Mouse (Mus musculus): ENCODE measurements around the gene Dab1. TPM values are rescaled to one million over a fixed set of nuclear protein-coding genes. Genes with fewer than 3 reads are reported as not detected.
A peak's percentile ranks its signal among the peaks of the same experiment; 100 is the strongest.

Gene Dab1
- total RNA-seq, 2 experiments from 2014 or later = 132 to 158 TPM

DNA sequence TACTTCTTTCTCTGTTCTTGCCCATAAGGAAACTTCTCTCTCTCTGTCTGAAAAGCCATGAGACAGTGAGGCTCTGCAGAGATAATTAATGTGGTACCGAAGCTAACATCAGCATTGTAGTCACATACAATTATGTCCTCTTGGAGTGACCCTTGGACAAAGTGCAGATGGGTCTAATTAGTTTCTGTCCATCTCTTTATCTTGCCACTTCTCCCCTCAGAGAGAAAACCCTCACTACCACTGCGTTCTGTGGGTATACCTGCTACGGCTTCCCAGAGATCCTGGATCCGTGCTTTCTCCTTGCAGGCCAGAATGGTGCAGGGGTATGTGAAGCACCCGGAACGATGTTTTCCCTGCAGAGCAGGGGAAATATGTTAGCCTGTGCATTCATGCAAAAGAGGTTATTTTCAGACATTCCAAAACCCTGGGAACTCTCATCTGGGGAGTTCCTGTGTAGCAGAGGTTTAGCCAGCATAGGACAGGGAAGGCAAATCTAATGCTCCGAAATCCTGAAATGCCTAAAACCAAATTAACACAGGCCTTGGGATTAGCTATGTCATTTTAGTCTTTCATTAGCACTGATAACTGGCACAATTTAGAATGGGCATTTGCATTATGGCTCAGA, 812.2 kb downstream of the Dab1 start:
- DNase-seq (ENCODE audit: extremely low spot score in 1 of 2, low spot score in 1 of 2) = no peak

DNA sequence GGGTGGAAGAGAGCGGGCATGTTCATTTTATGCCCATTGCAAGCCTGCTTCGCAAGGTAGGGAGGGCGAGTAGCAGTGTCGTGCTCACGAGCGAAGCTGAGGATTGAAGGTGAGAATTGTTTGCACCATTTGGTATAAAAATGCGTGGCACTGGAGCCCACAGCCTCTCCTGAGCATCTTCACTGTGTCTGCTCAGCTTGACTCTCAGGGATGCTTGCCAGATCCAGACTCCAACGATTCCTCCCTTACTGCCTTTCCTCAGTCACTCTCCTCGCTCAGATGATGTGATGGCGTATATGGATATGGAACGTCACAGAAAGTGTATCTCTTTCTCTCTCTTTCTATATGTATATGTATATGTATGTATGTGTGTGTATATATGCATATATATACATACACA, 813.0 kb downstream of the Dab1 start:
- DNase-seq (ENCODE audit: extremely low spot score in 1 of 2, low spot score in 1 of 2) = no peak

DNA sequence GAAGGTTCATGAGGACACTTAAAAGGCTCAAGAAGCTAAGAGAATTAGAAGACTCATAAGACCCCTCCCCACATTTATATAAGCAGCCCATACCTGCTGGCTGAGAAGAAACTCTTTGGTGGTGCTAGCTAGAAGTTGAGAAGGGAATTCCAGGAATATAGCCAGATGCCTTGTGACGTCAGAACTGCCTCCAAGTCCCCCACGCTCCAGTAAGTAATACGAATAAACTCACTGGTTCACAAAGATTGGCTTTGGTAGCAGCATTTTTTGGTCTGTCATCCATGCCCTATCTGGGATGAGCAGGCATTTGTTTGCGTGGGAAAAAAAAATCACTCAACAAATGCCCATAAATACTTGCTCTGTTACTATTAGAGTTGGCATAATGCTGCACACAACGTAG, 816.6 kb downstream of the Dab1 start:
- DNase-seq (ENCODE audit: extremely low spot score in 1 of 2, low spot score in 1 of 2) = no peak

DNA sequence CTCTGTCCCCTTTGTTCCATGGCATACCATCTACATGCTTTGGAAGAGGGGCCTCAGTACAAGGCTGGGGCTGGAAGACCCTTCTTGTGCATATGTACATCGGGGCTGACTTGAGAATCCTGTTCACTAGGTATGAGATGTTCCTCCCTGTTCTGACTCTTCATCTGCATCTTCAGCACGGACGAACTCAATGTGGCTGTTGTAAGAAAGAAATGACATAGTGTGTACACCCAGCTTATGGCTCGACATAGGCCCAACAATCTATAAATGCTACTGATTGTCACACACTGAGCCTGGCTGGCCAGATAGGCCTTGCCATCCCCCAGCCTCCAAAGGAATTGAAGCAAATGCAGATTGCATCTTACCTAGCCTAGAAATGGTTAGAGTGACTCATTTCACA, 817.3 kb downstream of the Dab1 start:
- no peak for DNase-seq (ENCODE audit: extremely low spot score in 1 of 2, low spot score in 1 of 2)

DNA sequence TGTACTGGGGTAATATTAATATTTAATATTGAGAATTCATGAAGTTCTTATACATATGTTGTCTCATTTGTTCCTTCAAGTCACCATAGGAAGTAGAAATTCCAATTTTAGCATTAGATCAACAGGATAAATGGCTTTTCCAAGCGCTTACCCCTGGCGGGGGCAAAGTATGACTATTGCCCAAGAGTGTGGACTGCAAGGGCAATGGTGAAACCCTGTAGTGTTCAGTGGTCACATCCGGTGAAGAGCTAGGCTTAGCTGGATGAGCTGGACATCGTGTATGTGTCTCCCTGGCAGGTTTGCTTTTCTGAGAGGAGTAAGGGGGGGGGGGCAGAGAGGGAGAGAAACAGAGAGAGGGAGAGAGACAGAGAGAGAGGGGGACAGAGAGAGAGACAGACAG, 819.6 kb downstream of the Dab1 start:
- DNase-seq (ENCODE audit: extremely low spot score in 1 of 2, low spot score in 1 of 2) = no peak

DNA sequence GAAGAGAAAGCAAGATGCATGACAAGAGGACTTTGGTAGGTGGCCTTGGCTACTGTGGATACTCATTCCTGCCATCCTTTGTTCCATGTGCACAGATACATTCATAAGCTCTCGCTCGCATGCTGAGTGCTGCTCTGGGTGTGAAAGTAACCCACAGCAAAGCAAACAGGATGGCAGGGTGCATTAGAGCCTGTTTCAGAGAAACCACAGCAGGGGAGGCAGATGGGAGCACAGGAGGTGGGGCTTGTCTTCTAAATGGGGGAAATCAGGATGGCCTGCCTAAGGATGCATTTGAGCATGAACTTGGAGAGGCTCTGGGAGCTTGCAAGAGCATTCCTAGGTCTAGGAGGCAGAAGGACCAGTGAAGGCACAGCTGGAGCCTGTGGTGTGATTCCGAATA, 820.5 kb downstream of the Dab1 start:
- DNase-seq (ENCODE audit: extremely low spot score in 1 of 2, low spot score in 1 of 2) = peak; percentile 59 to 64

DNA sequence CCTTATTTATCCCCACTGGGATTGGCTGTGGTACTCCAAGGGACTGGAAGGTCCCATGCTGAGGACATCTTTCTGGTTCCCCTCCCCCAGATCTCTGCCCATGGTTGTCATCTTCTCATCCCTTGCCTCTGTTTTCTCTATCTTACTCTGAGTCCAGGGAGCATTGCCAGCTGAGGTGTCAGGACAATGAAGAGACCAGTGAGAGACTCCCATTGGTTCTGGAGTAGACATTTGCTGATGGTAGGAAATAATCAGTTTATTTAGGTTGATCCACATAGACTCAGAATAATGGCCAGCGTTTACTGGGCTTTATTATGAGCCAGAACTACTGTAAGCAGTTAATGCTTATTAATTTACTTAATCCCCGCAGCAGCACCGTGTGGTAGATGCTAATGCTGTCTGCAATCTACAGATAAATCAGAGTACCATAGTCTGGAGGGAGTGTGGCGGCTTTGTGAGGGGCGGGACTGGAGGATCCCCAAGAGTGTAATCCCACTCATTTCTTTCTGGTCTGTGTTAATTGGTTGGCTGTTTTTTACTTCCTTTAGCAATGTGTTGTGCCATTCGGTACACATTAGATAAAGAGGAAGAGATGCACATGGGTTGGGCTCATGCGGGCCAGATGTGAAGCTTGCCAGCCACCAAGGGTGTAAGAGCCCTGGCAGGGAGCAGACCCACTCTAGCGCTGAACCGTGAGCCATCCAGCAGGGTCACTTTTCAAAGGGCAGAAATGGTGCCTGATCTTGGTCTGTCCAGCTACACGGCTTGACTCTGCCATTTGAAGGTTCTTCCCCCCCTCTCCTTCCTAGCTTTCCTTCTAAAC, 824.0 kb downstream of the Dab1 start:
- no peak for DNase-seq (ENCODE audit: extremely low spot score in 1 of 2, low spot score in 1 of 2)

DNA sequence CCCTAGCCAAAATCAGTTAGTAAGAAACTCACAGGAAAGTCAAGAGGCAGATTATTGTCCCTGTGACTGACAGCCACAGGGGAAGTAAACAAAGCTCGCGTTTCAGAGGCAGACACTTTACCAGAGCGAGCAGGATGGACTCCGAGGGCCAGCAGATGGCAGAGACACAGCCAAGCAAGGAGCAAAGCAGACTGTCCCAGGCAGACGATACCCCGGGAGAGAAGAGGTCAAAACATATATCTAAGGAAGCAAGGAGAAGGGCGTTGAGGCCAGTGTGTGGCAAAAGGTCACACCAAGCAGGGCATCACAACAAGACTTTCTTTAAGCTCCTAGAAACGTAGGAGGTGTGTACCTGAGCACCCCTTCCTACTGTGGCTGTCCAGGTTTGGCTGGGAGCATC, 824.6 kb downstream of the Dab1 start:
- no peak for DNase-seq (ENCODE audit: extremely low spot score in 1 of 2, low spot score in 1 of 2)

DNA sequence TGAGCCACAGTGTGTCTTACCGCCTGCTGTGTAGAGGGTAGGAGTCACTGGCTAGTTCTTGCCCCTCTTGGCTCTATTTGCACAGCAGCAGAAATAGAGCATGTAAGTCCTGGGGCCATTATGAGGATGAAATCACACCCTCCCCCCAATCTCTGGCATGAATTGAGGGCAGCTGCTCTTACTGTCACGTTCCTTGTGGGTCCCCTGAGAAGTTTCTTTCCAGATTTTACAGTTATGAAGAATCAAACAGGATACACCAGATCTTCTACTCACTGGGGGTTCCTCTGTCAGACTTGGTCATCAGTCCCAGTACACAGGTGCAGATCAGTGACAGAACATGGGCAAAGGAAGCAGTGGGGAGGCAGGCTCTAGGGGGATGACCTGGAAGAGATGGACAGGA, 825.8 kb downstream of the Dab1 start:
- no peak for DNase-seq (ENCODE audit: extremely low spot score in 1 of 2, low spot score in 1 of 2)

DNA sequence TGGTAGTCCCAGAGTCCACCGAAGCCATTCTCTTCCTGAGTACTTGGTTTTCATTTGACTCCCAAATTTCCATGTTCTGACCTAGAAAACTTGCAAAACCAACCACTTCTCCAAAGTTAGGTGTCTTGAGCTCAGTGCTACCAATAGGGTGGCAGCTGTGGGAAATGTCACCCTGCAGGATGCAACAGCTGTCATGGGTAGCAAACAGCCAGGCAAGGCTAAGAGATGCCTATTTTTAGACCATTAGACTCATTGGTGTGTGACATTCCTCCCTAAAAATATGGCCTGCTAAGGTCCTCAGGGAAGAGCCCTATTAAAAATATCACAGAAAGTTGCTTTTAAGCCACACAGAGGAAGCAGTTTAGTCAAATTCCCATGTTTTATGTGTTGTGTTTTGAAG, 829.0 kb downstream of the Dab1 start:
- DNase-seq (ENCODE audit: extremely low spot score in 1 of 2, low spot score in 1 of 2) = no peak

DNA sequence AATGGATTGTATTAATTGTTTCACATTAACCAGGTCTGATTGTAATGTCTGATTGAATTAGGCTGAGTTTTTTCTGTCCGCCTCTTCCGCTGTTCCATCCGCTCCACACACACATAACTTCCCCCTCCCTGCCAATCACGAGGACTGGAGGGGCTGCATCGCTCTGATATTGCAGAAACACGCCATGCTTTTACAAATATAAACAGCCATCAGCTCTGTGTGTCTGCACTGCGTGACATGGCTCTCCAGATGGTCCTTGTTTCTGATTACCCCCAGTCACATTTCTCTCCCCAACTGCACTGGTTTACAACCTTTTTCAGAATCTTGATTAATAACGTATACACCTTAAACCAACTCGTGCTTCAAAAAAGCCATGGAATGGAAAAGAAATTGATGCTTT, 831.5 kb downstream of the Dab1 start:
- DNase-seq (ENCODE audit: extremely low spot score in 1 of 2, low spot score in 1 of 2) = no peak

DNA sequence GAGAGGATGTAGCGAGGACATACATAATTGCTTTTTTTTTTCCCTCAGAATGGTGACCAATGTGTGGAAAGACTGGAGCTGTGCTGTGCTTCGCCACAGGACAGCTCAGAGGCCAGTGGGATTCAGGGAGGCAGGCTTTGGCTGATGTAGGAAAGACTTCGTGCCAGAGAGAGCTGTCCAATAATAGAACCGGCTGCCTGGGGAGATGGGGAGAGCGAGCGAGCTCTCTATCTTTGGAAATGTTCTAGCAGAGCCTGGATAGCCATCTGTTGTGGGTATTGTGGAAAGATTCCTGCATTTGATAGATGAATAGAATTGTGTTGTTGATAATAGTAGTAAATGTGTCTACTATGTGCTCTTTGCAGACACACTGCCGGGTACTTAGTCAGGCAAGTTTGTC, 833.4 kb downstream of the Dab1 start:
- peak in 1 of 2 experiments; percentile 26 for DNase-seq (ENCODE audit: extremely low spot score in 1 of 2, low spot score in 1 of 2)

DNA sequence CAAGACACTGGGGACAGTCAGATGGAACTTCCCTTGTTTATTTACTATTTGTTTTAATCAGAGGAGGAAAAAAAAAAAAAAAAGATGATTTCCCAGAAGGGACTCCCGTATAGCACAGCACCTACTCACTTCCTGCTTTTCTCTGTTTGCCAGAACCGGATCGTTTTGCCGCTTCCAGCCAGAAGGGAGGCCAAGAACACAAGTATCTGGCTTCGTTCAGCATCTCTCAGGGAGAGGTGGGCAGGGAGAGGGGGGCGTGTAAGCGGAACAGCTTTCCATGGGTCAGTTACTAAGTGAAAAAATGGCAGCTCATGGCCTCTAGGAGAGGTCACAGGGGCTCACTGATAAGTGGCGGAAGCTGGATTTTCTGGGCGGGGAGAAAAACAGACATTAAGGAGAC, 836.0 kb downstream of the Dab1 start:
- DNase-seq (ENCODE audit: extremely low spot score in 1 of 2, low spot score in 1 of 2) = no peak

DNA sequence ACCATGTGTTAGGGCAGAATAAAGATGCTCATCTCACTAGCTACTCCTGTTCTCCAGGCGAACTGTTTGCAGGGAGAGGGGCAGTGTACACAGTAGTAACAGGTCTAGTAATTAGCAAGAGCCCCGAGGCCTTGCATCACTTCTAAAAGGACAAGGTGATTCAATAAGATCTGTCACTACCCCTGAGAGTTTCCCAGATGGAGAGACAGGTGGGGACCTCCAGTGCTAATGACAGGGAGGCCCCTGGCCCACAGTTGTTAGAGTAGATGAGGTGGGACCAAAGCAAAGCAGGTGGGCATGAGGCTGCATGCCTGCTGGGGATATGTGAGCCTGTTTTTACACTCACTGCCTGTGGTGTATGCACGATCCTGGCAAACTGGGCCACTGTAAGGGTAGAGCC, 836.6 kb downstream of the Dab1 start:
- no peak for DNase-seq (ENCODE audit: extremely low spot score in 1 of 2, low spot score in 1 of 2)

DNA sequence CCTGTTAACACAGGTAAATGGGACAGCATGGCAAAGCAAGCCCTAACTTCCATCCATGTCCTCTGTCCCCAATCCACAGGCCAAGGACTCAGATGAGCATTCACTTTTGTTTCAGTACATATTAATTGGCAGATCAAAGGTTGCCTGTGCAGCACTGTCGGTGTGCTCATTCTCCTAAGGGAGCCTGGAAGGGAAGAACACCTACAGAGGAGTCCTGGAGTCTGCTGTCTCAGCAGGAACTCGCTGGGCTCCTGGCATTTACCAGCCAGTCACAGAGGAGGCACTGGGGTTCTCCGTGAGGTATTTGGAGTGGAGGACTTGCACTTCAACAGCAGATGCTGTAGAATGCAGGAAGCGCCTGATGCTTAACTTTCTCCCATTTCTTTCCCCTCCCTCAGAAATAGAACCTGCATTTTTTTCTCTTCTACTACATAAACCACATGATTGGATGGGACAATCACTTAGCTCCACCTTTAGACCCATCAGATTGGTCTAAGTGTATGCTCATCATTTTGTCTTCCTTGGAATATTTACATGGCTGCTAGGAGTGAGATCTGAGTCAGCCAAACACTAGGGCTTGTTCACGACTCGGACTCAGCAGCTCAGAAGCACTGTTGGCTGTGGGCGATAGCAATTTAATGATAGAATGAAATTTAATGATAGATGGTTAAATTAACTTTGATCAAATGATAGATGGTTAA, 837.2 kb downstream of the Dab1 start:
- no peak for DNase-seq (ENCODE audit: extremely low spot score in 1 of 2, low spot score in 1 of 2)

DNA sequence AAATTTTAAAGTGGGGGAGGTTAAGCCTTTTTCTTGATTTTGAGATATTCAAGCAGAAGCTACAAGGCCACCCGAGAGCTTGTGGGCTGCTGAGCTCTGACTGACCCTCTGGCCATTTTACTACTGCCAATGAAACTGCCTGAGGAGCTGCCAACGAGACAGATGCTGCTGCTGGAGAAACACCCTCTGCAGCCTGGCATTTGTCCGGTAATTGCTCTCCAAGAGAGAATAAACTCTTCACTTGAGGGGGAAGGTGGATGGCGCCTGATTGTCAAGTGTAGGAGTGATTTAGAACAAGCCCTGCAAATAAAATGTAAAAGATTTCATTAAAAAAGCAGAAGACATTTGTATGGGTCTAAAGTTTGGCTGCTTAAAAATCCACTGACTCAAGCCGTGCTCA, 839.6 kb downstream of the Dab1 start:
- peak in 1 of 2 experiments; percentile 31 for DNase-seq (ENCODE audit: extremely low spot score in 1 of 2, low spot score in 1 of 2)

DNA sequence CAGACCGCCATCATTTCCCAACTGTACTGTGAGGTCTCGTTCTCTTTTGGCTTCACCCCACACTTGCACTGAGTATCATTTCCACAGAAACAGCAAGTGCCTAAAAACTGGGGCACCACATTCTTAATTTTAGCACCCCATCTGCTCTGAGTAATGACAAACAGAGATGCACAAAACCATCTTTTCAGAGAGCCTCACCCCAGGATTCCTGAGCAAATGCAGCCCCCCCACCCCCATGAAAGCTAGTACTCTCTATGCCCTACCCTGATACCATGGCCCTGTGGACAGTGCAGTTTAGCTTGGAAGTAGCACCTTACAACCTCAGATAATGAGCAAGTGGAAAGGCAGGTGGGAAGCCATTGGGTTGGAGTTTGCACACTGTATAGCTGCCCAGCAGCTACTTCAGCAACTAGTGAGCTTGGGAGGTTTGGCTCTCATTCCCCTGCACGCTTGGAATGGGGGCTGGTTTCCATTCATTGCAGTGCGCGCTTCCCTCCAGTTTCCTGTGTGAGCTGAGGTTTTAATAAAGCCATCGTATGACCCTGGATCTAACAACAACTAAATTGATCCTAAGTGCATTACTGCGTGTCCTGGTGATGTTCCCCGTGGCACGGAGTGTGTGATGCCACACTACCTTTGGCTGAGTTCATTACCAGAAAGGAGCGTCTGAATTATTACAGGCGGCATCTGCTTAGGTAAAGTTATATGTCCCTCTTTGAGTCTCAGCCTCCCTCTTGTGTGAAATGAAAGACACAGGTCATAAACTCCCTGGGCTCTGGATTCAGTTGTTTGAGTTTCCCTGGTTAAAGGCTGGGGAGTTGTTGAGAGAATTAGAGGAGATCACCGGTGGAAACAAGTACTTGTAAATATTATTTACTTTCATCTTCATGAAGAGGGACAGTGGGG, 842.2 kb downstream of the Dab1 start:
- DNase-seq (ENCODE audit: extremely low spot score in 1 of 2, low spot score in 1 of 2) = no peak

DNA sequence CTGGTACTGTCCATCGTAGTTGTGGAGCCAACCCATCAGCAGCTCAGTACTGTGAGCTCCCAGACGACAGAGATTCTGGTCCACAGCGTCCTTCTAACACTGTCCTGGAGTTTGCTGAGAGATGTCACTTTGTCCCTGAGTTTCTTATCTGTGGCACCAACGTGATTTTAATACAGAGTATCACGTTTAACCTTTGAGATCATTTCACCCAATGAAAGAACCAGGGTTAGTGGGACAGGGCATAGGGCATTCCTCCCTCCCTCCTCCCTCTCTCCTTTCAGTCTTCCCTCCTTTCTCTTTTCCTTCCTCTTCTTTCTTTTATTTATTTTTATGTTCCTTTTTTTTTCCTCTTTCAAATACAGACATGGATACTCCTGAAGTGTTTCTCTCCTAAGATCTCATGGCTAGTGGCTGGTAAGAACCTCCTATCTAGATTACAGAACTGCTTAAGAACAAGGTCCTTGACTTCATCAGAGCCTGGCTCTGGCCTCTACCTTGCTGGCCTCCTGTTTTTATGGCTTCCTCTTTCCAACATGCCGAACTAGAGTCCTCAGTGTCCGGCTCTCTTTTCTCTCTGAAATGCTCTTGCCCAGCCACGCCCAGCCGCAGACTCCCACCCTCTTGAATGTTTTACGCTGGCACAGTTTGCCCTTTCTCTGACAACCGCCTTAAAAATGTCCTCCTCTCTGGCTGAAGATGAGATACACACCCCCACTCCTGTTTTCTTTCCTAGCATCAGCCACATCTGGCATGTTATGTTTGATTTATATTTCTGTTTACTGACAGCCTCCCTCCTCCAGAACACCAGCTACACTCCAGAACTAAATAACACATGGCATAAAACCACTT, 844.0 kb downstream of the Dab1 start:
- DNase-seq (ENCODE audit: extremely low spot score in 1 of 2, low spot score in 1 of 2) = no peak

DNA sequence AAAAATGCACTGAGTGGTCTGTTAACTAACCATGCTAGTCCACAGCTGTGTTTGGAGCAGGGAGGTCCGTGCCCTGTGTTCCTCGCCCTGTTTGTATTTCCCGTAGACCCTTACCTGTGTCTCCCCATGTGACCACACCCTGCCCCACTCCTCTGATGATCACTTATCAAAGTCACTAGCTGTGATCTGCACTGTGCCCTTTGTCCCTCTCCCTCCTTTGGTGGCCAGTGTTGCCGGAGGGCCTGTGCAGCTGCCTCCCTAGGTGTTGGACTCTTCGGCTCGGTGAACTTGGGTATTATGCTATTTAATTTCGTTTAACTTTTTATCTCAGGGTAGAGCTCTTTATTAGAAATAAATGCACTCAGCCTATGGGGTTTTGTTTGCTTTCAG, 844.6 kb downstream of the Dab1 start:
- no peak for DNase-seq (ENCODE audit: extremely low spot score in 1 of 2, low spot score in 1 of 2)

DNA sequence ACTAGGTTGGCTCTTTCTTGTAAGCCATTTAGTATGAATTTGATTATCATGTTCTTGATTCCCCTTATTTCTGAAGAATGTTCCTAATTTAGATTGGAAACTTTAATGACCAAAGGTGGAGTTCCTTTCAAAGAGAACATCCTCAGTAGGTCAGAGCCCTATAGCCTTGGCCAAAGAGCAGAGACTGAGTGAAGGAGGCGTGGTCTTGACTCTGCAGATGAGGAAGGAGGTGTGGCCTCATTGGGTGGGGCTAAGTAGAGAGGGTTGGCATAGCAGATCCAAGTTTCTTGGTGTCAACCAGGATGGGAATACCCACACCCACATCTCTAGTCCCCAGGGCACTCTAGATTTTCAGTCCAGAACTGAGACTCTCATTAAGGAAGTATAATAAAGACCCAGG, 846.4 kb downstream of the Dab1 start:
- DNase-seq (ENCODE audit: extremely low spot score in 1 of 2, low spot score in 1 of 2) = no peak
